Mouse (Mus musculus): ENCODE results near the gene Unc5b.
A peak's percentile ranks its signal among the peaks of the same experiment; 100 is the strongest.
"Not testable (repeated sequence)": the region's sequence is repeated elsewhere in the genome, so short reads cannot be mapped to it uniquely, and the experiment has no call there.

Unc5b gene

DNA sequence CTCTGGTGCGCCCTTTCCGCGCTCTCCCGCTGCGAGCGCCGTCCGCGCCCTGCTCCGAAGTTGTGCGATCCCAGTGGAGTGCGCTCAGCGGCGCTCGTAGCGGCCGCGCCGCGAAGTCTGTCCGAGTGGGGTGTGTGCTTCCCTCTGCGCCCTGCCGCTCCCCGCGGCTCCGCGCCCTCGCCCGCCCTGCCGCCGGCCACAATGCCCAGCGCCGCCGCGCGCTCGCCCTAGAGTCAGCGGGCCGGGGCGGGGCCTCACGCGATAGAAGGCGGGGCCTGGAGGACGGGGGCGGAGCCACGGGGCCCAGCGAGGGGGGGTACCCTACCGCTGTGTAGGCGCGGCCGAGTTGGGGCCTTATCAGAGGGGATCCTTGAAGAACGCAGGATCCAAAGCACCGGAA lies at the start of gene Unc5b:
Unc5b (minus strand) TSS at position 203 of the 400 bp plus-strand sequence.
- peak; percentile 66 to 71 for DNase-seq (ENCODE audit: low spot score in 2 of 2)

- DNase-seq (ENCODE audit: low spot score in 2 of 2) = peak in 1 of 2 experiments; percentile 6
Observed at GRCm38 (mm10) chr10:60879817-60880216, 48.4 kb upstream of the Unc5b start.

GRCm38 (mm10) chr10:60877075-60877474 lies 45.7 kb upstream of the Unc5b start:
- DNase-seq (ENCODE audit: low spot score in 2 of 2) = no peak

GRCm38 (mm10) chr10:60875011-60875410 lies 43.6 kb upstream of the Unc5b start:
- DNase-seq (ENCODE audit: low spot score in 2 of 2) = no peak

GRCm38 (mm10) chr10:60863318-60863717 lies 31.9 kb upstream of the Unc5b start:
- no peak for DNase-seq (ENCODE audit: low spot score in 2 of 2)

DNA sequence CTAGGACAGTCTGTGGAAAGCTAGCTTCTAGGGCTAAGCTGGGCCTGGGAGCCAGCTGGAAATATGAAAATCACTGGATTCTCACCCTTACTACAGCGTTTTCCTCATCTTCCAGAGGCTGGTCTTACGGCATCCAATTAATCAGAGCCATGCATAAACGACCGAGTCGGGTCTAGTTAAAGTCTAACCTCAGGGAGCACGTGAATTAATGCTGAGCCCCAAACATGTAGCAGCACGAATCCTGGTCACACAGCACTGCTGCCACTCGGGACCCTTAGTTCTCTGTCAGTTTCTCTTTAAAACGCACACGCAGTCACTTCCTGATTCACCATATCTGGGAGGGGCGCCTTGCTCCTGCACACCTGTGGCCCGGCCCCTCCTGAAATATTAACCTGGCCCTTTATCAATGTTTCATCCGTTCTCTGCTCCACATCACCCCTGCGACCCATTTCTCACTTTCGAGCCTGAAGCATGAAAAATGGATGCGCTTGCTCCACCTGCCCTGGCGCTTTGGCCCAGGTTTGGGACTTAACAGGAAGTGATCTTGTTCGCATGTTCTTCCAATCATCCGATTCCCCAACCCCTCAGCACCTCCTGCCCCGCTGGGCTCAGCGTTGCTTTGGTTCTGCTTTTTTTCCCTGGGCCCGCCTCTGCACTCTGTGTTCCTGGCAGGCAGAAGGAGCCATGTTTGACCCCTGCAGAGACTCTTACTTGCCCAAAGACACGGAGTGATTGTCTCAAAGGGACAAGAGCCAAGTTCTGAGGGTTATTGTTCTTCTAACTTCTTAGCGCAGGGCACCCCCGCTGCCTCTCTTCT lies 31.3 kb upstream of the Unc5b start:
- no peak for DNase-seq (ENCODE audit: low spot score in 2 of 2)

GRCm38 (mm10) chr10:60845271-60845670 lies 13.9 kb upstream of the Unc5b start:
- not testable (repeated sequence) for DNase-seq (ENCODE audit: low spot score in 2 of 2)

DNA sequence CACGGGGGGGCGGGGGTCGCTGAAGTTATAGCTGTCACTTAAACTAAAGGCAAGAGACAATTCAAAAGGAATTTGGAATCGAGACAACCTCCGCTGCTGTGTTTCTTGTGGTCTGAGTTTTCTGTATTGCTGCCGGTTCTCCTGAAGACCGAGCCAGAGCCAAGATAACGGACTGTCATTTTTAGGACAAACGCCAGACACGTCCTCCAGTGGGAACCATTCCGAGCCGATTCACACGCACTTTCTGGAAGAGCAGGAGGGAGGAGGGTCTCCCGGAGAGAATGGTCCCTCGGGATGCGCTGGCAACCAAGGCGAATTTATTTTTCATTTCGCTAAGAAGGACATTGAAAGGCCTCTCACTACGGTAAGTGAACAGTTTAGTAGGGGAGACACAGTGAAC lies 7.4 kb upstream of the Unc5b start:
- no peak for DNase-seq (ENCODE audit: low spot score in 2 of 2)

GRCm38 (mm10) chr10:60834949-60835348 lies 3.6 kb upstream of the Unc5b start:
- peak in 1 of 2 experiments; percentile 62 for DNase-seq (ENCODE audit: low spot score in 2 of 2)

DNA sequence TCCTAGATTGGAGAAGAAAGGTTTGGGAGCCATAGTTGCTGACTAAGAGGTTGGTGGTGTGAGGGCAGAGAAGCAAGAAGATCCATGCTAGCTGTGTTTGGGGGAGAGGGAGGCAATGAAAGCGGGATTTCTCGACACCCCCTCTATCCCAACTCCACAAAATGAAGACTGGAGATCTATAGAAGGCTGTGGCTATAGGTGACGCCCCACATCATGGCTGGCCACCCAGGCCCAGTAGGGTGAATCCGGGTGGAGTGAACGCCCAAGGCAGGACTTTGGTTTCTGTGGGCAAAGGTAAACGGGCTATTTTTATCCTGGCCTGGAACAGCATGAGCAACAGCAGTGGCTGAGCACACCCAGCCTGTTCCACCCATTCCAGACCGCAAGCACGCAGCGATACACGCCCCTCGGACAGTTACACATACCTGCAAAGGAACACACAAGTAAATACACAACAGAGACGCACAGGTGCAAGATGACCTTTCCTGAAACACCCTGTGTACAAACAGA lies 1.3 kb upstream of the Unc5b start:
- no peak for DNase-seq (ENCODE audit: low spot score in 2 of 2)

DNA sequence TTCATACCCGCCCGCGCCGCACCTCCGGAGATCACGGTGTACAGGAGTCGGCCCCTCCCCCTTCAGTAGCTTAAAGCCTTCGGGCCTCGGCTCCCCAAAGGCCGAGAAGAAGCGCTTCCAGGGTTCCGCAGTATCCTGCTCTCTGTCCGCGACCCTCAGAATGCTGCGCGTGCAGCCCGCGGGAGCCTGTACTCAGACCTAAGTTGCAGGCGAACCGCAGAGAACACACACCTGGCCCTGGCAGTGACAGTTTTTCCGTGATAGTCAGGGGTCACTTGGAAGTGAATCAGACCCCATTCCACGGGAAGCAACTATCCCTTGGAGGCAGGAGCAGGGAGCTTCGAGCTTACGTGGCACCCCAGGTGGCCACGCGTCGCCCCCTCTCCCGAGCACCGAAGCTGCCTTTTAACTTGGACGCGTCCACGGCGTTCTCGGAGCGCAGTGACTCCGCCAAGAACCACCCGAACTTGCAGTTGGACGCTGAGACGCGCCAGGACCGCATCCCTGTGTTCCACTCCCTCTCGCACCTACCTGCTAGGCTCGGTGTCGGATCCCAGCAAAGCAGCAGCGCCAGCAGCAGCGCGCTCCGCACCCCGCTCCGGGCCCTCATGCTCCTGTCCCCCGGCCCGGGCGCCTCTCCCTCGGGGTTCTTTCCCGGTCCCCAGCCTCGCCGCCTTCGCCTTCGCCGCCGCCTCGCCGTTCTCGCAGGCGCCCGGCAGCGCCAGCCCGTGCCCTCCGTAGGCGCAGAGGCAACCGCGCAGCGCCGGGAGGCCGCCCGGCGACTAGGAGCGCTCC lies 628 bp downstream of the Unc5b start:
- DNase-seq (ENCODE audit: low spot score in 2 of 2) = no peak

DNA sequence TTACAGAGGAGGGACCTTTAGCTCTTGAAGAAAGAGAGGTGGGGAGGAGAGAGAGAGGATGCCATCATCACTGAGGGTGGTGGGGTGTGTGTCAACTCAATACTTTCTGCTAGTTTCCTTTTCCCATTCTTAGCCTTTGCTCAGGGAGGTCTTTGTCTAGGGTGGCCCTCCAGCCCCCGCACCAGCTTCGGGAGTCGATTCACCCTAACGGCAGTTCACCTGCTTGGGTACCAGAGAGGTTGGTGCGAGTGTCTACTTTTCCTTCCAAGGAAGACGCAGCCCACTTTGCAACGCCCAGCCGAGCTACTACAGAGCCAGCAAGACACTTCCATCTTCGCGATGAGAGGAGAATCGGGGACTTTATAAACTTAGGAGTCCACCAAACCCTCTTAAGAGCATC lies 1.4 kb downstream of the Unc5b start:
- DNase-seq (ENCODE audit: low spot score in 2 of 2) = no peak

DNA sequence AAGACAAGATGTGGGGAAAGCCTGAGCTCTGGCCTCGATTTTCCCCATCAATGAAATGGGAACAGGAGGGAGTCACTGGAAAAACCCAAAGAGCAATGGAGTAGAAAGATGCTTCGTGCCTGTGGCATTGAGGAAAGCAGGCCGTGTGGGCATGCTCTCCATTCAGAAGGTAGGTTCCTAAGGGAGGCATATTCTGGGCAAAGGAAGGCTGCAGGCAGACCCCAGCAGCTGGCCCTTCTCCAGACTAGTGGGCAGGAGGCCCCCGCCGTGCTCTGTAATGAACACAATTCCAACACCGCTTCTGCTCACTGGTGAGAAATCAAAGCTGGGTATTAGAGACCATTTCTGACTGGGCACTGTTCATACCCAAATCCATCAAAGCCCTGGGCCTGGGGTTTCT lies 2.3 kb downstream of the Unc5b start:
- no peak for DNase-seq (ENCODE audit: low spot score in 2 of 2)

GRCm38 (mm10) chr10:60827901-60828670 lies 3.3 kb downstream of the Unc5b start:
- DNase-seq (ENCODE audit: low spot score in 2 of 2) = no peak

DNA sequence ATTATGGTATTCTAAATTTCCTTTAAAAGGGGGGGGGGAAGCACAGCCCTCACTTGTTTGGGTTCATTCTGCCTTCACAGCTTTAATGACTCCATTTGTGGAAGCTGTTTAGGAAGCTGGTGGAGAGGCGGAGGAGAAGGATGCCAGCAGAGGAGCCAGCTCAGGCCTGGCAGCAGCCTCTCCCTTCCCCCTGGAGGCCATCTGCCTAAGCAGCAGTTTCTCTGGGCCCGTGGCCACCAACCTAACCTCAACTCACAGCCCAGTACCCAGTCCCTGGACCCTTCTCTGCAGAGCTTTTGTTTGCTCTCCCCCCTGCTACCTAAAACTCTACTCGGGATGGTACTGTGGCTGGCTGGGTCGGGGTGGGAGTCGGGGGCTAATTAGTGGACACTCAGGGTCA lies 4.1 kb downstream of the Unc5b start:
- peak in 1 of 2 experiments; percentile 32 for DNase-seq (ENCODE audit: low spot score in 2 of 2)

GRCm38 (mm10) chr10:60826461-60827237 lies 4.7 kb downstream of the Unc5b start:
- DNase-seq (ENCODE audit: low spot score in 2 of 2) = no peak

- no peak for DNase-seq (ENCODE audit: low spot score in 2 of 2)
Observed at GRCm38 (mm10) chr10:60825955-60826354, 5.4 kb downstream of the Unc5b start.

DNA sequence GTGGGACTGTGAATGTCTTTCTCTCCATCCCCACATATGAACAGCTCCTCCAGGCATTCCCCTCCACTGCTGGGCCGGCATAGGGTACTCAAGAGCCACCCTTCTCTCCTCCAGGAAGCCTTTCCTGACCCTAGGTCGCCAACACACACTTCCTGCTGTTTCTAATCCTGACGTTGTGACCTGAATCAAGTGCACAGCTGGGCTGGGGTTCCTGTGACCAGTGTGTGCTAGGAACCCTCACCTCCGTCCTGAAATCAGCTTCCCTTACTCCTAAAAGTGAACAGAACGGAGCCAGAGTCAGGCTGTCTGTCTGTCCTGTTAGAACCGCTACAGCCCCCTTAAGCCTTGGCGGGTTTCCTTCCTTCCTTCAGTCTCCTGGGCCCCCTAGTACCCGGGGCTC lies 7.6 kb downstream of the Unc5b start:
- no peak for DNase-seq (ENCODE audit: low spot score in 2 of 2)

DNA sequence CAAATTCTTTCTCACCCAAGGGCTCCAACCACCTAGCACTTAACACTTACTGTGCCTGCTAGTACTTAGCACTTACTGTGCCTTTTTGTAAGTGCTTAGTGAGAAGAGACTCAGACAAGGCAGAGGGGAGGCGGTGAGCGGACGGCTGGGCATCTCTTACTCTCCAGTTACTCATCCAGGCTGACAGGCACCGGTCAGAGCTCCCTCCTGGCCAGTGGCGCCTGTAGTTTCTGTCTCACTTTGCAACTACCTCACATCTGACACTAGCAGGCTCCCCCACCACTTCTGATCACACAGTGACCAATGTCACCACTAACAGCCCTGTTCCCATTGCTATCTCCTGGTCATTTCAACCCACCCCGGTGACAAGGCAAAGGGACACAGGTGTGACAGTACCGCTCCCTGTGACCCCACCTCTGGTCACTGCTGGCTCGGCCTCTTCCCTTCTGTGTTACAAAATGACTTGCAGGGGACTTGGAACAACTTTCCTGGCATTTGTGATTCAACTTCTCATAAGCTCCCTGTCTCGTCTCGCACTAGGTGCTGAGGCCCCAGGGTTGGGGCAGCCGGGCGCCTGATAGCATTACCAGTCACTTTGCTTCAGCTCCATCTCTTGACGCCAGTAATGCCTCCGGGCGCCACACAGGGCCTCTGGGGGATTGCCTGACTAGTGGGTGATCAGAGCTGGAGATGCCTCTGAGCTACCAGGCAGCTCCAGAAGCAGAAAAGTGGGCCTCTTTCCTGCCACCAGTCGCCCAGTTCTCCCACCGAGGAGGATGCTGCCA lies 8.5 kb downstream of the Unc5b start:
- DNase-seq (ENCODE audit: low spot score in 2 of 2) = no peak

DNA sequence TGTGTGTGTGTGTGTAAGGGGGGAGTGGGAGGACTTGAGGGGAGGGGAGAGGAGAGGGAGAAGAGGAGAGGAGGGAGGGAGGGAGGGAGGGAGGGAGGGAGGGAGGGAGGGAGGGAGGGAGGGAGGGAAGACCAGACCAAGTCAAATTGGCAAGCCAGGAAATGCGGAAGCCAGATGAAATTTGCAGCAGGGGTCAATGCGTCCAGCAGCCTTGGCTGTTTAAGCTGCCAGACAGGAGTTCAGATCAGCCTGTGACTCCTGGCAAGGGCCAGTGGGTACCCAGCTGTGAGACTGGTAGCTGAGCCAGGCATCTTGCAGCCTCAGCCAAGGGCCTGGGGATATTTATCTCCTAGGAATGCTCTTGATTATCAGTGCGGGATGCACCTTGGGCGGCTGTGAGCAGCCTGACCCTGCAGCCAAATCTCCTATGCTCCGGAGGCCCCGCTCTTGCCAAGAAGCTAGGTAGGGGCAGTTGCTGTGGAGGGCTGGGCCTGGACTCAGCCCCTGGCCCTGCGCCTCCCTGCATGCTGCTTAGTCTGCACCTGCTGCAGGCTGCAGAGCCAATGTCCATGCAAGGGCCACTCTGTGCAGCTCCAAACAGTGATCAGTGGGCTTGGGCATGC lies 9.5 kb downstream of the Unc5b start:
- DNase-seq (ENCODE audit: low spot score in 2 of 2) = no peak

Measured in right cerebral cortex, postnatal 36 days (tissue).